Mouse (Mus musculus): ENCODE measurements at regions not wholly inside any gene's neighbourhood (a gene's known extent, or its start where the extent isn't known, plus 50 kb on each side); places are given as distances from the start of the nearest gene placed in this dataset.

- Histone ChIP-seq H3K4me3 (replicated peaks; ENCODE audit: low read depth, low read length) (no peak overlapping the region), H3K9ac (ENCODE audit: low read depth, low read length) (no peak overlapping the region), H3K4me1 (replicated peaks; ENCODE audit: insufficient read depth, low read length) (no peaks in the 10 kb centered on the region), H3K27ac (no peak overlapping the region), H3K36me3 (ENCODE audit: insufficient read depth, low read length) (no peaks in the 10 kb centered on the region), H3K9me3 (replicated peaks; ENCODE audit: low read length) (no peaks in the 10 kb centered on the region), H3K27me3 (ENCODE audit: insufficient read depth, low read length) (no peaks in the 10 kb centered on the region), H3K4me2 (ENCODE audit: low read length) (no peak overlapping the region)
- WGBS: 92% methylated on average over 1 of the region's 1 CpGs
- DNase-seq (ENCODE audit: low spot score) (no peak), ATAC-seq (replicated peaks; ENCODE audit: low FRiP score, low read depth) (no peak)
- TF ChIP-seq CTCF (IDR thresholded peaks at IDR 0.05; ENCODE audit: low read depth): no peak
Measured at GRCm38 (mm10) chr15:28560035-28560434, 356.5 kb downstream of the Dnah5 start.

GRCm38 (mm10) chr15:28595294-28595693, 391.7 kb downstream of the Dnah5 start:
- Histone ChIP-seq H3K9me3 (replicated peaks; ENCODE audit: low read length) (no peaks in the 10 kb centered on the region), H3K27ac (no peak overlapping the region), H3K4me1 (replicated peaks; ENCODE audit: insufficient read depth, low read length) (no peaks in the 10 kb centered on the region), H3K9ac (ENCODE audit: low read depth, low read length) (no peak overlapping the region), H3K4me2 (ENCODE audit: low read length) (no peak overlapping the region), H3K4me3 (replicated peaks; ENCODE audit: low read depth, low read length) (no peak overlapping the region), H3K27me3 (ENCODE audit: insufficient read depth, low read length) (no peaks in the 10 kb centered on the region), H3K36me3 (ENCODE audit: insufficient read depth, low read length) (no peaks in the 10 kb centered on the region)
- TF ChIP-seq CTCF (IDR thresholded peaks at IDR 0.05; ENCODE audit: low read depth): no peak
- no peak for DNase-seq (ENCODE audit: low spot score)
- ATAC-seq (replicated peaks; ENCODE audit: low FRiP score, low read depth): no peak

- Histone ChIP-seq H3K9me3 (replicated peaks; ENCODE audit: low read length) (no peaks in the 10 kb centered on the region), H3K27me3 (ENCODE audit: insufficient read depth, low read length) (no peaks in the 10 kb centered on the region), H3K36me3 (ENCODE audit: insufficient read depth, low read length) (no peaks in the 10 kb centered on the region), H3K4me2 (ENCODE audit: low read length) (no peak overlapping the region), H3K4me3 (replicated peaks; ENCODE audit: low read depth, low read length) (no peak overlapping the region), H3K9ac (ENCODE audit: low read depth, low read length) (no peak overlapping the region), H3K27ac (no peak overlapping the region), H3K4me1 (replicated peaks; ENCODE audit: insufficient read depth, low read length) (no peaks in the 10 kb centered on the region)
- ATAC-seq (replicated peaks; ENCODE audit: low FRiP score, low read depth) (no peak), DNase-seq (ENCODE audit: low spot score) (no peak)
- WGBS: 64% methylated on average over 4 of the region's 4 CpGs
- TF ChIP-seq CTCF (IDR thresholded peaks at IDR 0.05; ENCODE audit: low read depth): no peak
Measured at GRCm38 (mm10) chr15:28595725-28596124, 392.2 kb downstream of the Dnah5 start.

GRCm38 (mm10) chr15:28600132-28600531, 396.6 kb downstream of the Dnah5 start:
- ATAC-seq (replicated peaks; ENCODE audit: low FRiP score, low read depth): no peak
- no peaks in the 10 kb centered on the region for H3K4me1 ChIP-seq (replicated peaks; ENCODE audit: insufficient read depth, low read length)
- no peak overlapping the region for H3K4me2 ChIP-seq (ENCODE audit: low read length)
- H3K9me3 ChIP-seq (replicated peaks; ENCODE audit: low read length): no peaks in the 10 kb centered on the region
- no peak for DNase-seq (ENCODE audit: low spot score)
- no peak for TF ChIP-seq CTCF (IDR thresholded peaks at IDR 0.05; ENCODE audit: low read depth)
- no peaks in the 10 kb centered on the region for H3K36me3 ChIP-seq (ENCODE audit: insufficient read depth, low read length)
- no peak overlapping the region for H3K9ac ChIP-seq (ENCODE audit: low read depth, low read length)
- WGBS: 56% methylated on average over 5 of the region's 5 CpGs
- no peak overlapping the region for H3K27ac ChIP-seq
- H3K4me3 ChIP-seq (replicated peaks; ENCODE audit: low read depth, low read length): no peak overlapping the region
- H3K27me3 ChIP-seq (ENCODE audit: insufficient read depth, low read length): no peaks in the 10 kb centered on the region

- Histone ChIP-seq H3K27ac (no peak overlapping the region), H3K4me2 (ENCODE audit: low read length) (no peak overlapping the region), H3K9me3 (replicated peaks; ENCODE audit: low read length) (no peaks in the 10 kb centered on the region), H3K9ac (ENCODE audit: low read depth, low read length) (no peak overlapping the region), H3K4me1 (replicated peaks; ENCODE audit: insufficient read depth, low read length) (no peaks in the 10 kb centered on the region), H3K27me3 (ENCODE audit: insufficient read depth, low read length) (no peaks in the 10 kb centered on the region), H3K36me3 (ENCODE audit: insufficient read depth, low read length) (no peaks in the 10 kb centered on the region), H3K4me3 (replicated peaks; ENCODE audit: low read depth, low read length) (no peak overlapping the region)
- 81% methylated on average over 3 of the region's 3 CpGs for WGBS
- TF ChIP-seq CTCF (IDR thresholded peaks at IDR 0.05; ENCODE audit: low read depth): no peak
- no peak for DNase-seq (ENCODE audit: low spot score)
- ATAC-seq (replicated peaks; ENCODE audit: low FRiP score, low read depth): no peak
Measured at GRCm38 (mm10) chr15:28615662-28616061, 412.1 kb downstream of the Dnah5 start.

GRCm38 (mm10) chr15:28640349-28640748, 436.8 kb downstream of the Dnah5 start:
- 67% methylated on average over 3 of the region's 3 CpGs for WGBS
- H3K9me3 ChIP-seq (replicated peaks; ENCODE audit: low read length): no peaks in the 10 kb centered on the region
- no peak overlapping the region for H3K9ac ChIP-seq (ENCODE audit: low read depth, low read length)
- DNase-seq (ENCODE audit: low spot score) (no peak), ATAC-seq (replicated peaks; ENCODE audit: low FRiP score, low read depth) (no peak)
- TF ChIP-seq CTCF (IDR thresholded peaks at IDR 0.05; ENCODE audit: low read depth): no peak
- H3K27me3 ChIP-seq (ENCODE audit: insufficient read depth, low read length): no peaks in the 10 kb centered on the region
- H3K27ac ChIP-seq: no peak overlapping the region
- H3K4me3 ChIP-seq (replicated peaks; ENCODE audit: low read depth, low read length): no peak overlapping the region
- H3K4me1 ChIP-seq (replicated peaks; ENCODE audit: insufficient read depth, low read length): no peaks in the 10 kb centered on the region
- no peak overlapping the region for H3K4me2 ChIP-seq (ENCODE audit: low read length)
- H3K36me3 ChIP-seq (ENCODE audit: insufficient read depth, low read length): no peaks in the 10 kb centered on the region

GRCm38 (mm10) chr15:28645122-28645521, 441.6 kb downstream of the Dnah5 start:
- TF ChIP-seq CTCF (IDR thresholded peaks at IDR 0.05; ENCODE audit: low read depth): no peak
- Histone ChIP-seq H3K27ac (no peak overlapping the region), H3K9ac (ENCODE audit: low read depth, low read length) (no peak overlapping the region), H3K4me2 (ENCODE audit: low read length) (no peak overlapping the region), H3K36me3 (ENCODE audit: insufficient read depth, low read length) (no peaks in the 10 kb centered on the region), H3K4me3 (replicated peaks; ENCODE audit: low read depth, low read length) (no peak overlapping the region), H3K4me1 (replicated peaks; ENCODE audit: insufficient read depth, low read length) (no peaks in the 10 kb centered on the region), H3K9me3 (replicated peaks; ENCODE audit: low read length) (no peaks in the 10 kb centered on the region), H3K27me3 (ENCODE audit: insufficient read depth, low read length) (no peaks in the 10 kb centered on the region)
- 36% methylated on average over 1 of the region's 1 CpGs for WGBS
- DNase-seq (ENCODE audit: low spot score) (no peak), ATAC-seq (replicated peaks; ENCODE audit: low FRiP score, low read depth) (no peak)

Measured in kidney, postnatal 0 days (tissue).